Mouse (Mus musculus) neural tube, embryonic 15.5 days (tissue): Measurements from ENCODE around the gene Prdx1. TPM values are rescaled to one million over a fixed set of nuclear protein-coding genes. Genes with fewer than 3 reads are reported as not detected.

ENCODE experiments used
- ATAC-seq: fragments of 200-750 bp; cut with Nextera tagmentation; 2 replicates; pipeline ENCODE4 v1.8.0; 2017; ENCODE audit warnings: mild to moderate bottlenecking, moderate TSS enrichment, moderate library complexity; ENCODE audit not compliant: low FRiP score
- H3K27ac ChIP-seq: fragments of 300-500 bp; sonication (generic); replicated peaks from 2 replicates; pipeline ENCODE4 v1.5.1; 2015; ENCODE audit warnings: mild to moderate bottlenecking, inconsistent platforms
- H3K27me3 ChIP-seq: fragments of 300-500 bp; sonication (generic); replicated peaks from 2 replicates; pipeline ENCODE4 v1.6.1; 2015; ENCODE audit warnings: inconsistent platforms
- H3K36me3 ChIP-seq: fragments of 300-500 bp; sonication (generic); 2 replicates; pipeline ENCODE4 v1.6.1; 2015; ENCODE audit warnings: inconsistent platforms
- H3K4me1 ChIP-seq: fragments of 300-500 bp; sonication (generic); 2 replicates; pipeline ENCODE4 v1.6.1; 2015; ENCODE audit warnings: inconsistent platforms
- H3K4me2 ChIP-seq: fragments of 300-500 bp; sonication (generic); 2 replicates; pipeline ENCODE4 v1.6.1; 2015; ENCODE audit warnings: inconsistent platforms, mild to moderate bottlenecking, moderate library complexity
- H3K4me3 ChIP-seq: fragments of 300-500 bp; sonication (generic); replicated peaks from 2 replicates; pipeline ENCODE4 v1.5.1; 2015; ENCODE audit warnings: mild to moderate bottlenecking, inconsistent platforms
- H3K9ac ChIP-seq: fragments of 300-500 bp; sonication (generic); replicated peaks from 2 replicates; pipeline ENCODE4 v1.6.1; 2015; ENCODE audit warnings: mild to moderate bottlenecking, inconsistent platforms
- H3K9me3 ChIP-seq: fragments of 300-500 bp; sonication (generic); replicated peaks from 2 replicates; pipeline ENCODE4 v1.6.1; 2016; ENCODE audit warnings: inconsistent platforms
- WGBS: fragments of 180-500 bp; shearing (Covaris S2); methylation state at CpG from one replicate; pipeline ENCODE4 v1.1.7; 2015; ENCODE audit warnings: mixed read lengths; 5-methylcytosine and 5-hydroxymethylcytosine counted together
- polyA plus RNA-seq: library from polyadenylated mRNA; unstranded; fragments of >200 nt; fragmentation: Nextera tagmentation; extraction: Ambion mirVana; gene quantifications from 2 replicates; pipeline ENCODE4 v1.2.1, GENCODE M21; 2015

The Prdx1 gene
- 443 and 606 TPM in 2 replicates for polyA plus RNA-seq

- Histone ChIP-seq H3K27ac (peak within 1 kb of the TSS; percentile 90), H3K27me3 (no peaks in the 10 kb centered on the region), H3K9me3 (no peaks in the 10 kb centered on the region), H3K4me3 (peak within 1 kb of the TSS; percentile 75), H3K36me3 (peaks cover 6% of the 10 kb centered on the region; the same call in 1 of the 2 replicates), H3K9ac (peak within 1 kb of the TSS; percentile 68), H3K4me2 (peak within 1 kb of the TSS; percentile 77), H3K4me1 (peaks cover 18% of the 10 kb centered on the region)
- WGBS = under 1% methylated on average over 56 of the region's 56 CpGs
- ATAC-seq = peak; percentile 96
Observed at GRCm38 (mm10) chr4:116685402-116686061, at the start of gene Prdx1. Prdx1 (plus strand) TSS chr4:116685544.

- H3K9me3 ChIP-seq = no peaks in the 10 kb centered on the region
- WGBS = 96% methylated on average over 6 of the region's 6 CpGs
- no peaks in the 10 kb centered on the region for H3K27me3 ChIP-seq
- H3K36me3 ChIP-seq = peaks cover 80% of the 10 kb centered on the region
- no peak overlapping the region for H3K4me2 ChIP-seq
- no peak for ATAC-seq
- no peak overlapping the region for H3K4me3 ChIP-seq
- no peaks in the 10 kb centered on the region for H3K4me1 ChIP-seq
- no peak overlapping the region for H3K27ac ChIP-seq
- H3K9ac ChIP-seq = no peak overlapping the region
Observed at GRCm38 (mm10) chr4:116638821-116639220, 46.5 kb upstream of the Prdx1 start.

- Histone ChIP-seq H3K4me1 (peaks cover 13% of the 10 kb centered on the region), H3K27me3 (no peaks in the 10 kb centered on the region), H3K4me2 (no peak overlapping the region), H3K36me3 (peaks cover 60% of the 10 kb centered on the region), H3K9me3 (no peaks in the 10 kb centered on the region), H3K27ac (no peak overlapping the region), H3K9ac (no peak overlapping the region), H3K4me3 (no peak overlapping the region)
- no peak for ATAC-seq
- WGBS = 100% methylated on average over 1 of the region's 1 CpGs
Observed at GRCm38 (mm10) chr4:116642071-116642470, 43.3 kb upstream of the Prdx1 start.

- H3K36me3 ChIP-seq = peaks cover 39% of the 10 kb centered on the region
- no peak overlapping the region for H3K9ac ChIP-seq
- peak; percentile 47; the same call in 1 of the 2 replicates for ATAC-seq
- no peaks in the 10 kb centered on the region for H3K27me3 ChIP-seq
- no peak overlapping the region for H3K4me3 ChIP-seq
- H3K4me2 ChIP-seq = no peak overlapping the region
- WGBS = 53% methylated on average over 6 of the region's 6 CpGs
- peaks cover 35% of the 10 kb centered on the region for H3K4me1 ChIP-seq
- H3K9me3 ChIP-seq = no peaks in the 10 kb centered on the region
- no peak overlapping the region for H3K27ac ChIP-seq
Observed at GRCm38 (mm10) chr4:116644326-116644725, 41.0 kb upstream of the Prdx1 start.

- 94% methylated on average over 7 of the region's 7 CpGs for WGBS
- Histone ChIP-seq H3K9me3 (no peaks in the 10 kb centered on the region), H3K36me3 (peaks cover 29% of the 10 kb centered on the region), H3K27ac (no peak overlapping the region), H3K4me1 (peaks cover 48% of the 10 kb centered on the region), H3K4me3 (no peak overlapping the region), H3K4me2 (no peak overlapping the region), H3K27me3 (no peaks in the 10 kb centered on the region), H3K9ac (no peak overlapping the region)
- no peak for ATAC-seq
Observed at GRCm38 (mm10) chr4:116645624-116646023, 39.7 kb upstream of the Prdx1 start.

- H3K4me1 ChIP-seq = peaks cover 48% of the 10 kb centered on the region
- 96% methylated on average over 2 of the region's 2 CpGs for WGBS
- no peak for ATAC-seq
- H3K9me3 ChIP-seq = no peaks in the 10 kb centered on the region
- H3K27me3 ChIP-seq = no peaks in the 10 kb centered on the region
- peak overlapping the region; percentile 83 for H3K4me2 ChIP-seq
- H3K27ac ChIP-seq = no peak overlapping the region
- no peak overlapping the region for H3K9ac ChIP-seq
- 0 out of 2 replicates have a peak, but pooled peaks cover 7% of the 10 kb centered on the region for H3K36me3 ChIP-seq
- no peak overlapping the region for H3K4me3 ChIP-seq
Observed at GRCm38 (mm10) chr4:116649411-116649810, 35.9 kb upstream of the Prdx1 start.

- peaks cover 47% of the 10 kb centered on the region for H3K4me1 ChIP-seq
- no peaks in the 10 kb centered on the region for H3K27me3 ChIP-seq
- 0 out of 2 replicates have a peak, but pooled peaks cover 3% of the 10 kb centered on the region for H3K36me3 ChIP-seq
- H3K4me3 ChIP-seq = peak overlapping the region; percentile 75
- no peaks in the 10 kb centered on the region for H3K9me3 ChIP-seq
- H3K27ac ChIP-seq = peak overlapping the region; percentile 84
- ATAC-seq = no peak
- H3K4me2 ChIP-seq = peak overlapping the region; percentile 83
- peak overlapping the region; percentile 87 for H3K9ac ChIP-seq
- 40% methylated on average over 5 of the region's 5 CpGs for WGBS
Observed at GRCm38 (mm10) chr4:116650365-116650764, 35.0 kb upstream of the Prdx1 start.

GRCm38 (mm10) chr4:116650924-116651796, 34.2 kb upstream of the Prdx1 start, which contains the start of gene Akr1a1:
Akr1a1 (minus strand) TSS chr4:116651680.
- no peaks in the 10 kb centered on the region for H3K9me3 ChIP-seq
- 0% methylated on average over 39 of the region's 39 CpGs for WGBS
- H3K36me3 ChIP-seq = no peaks in the 10 kb centered on the region
- H3K4me1 ChIP-seq = peaks cover 41% of the 10 kb centered on the region
- peak; percentile 99 for ATAC-seq
- H3K4me3 ChIP-seq = peak within 1 kb of the TSS; percentile 75
- peak within 1 kb of the TSS; percentile 84 for H3K27ac ChIP-seq
- peak within 1 kb of the TSS; percentile 83 for H3K4me2 ChIP-seq
- H3K27me3 ChIP-seq = no peaks in the 10 kb centered on the region
- H3K9ac ChIP-seq = peak within 1 kb of the TSS; percentile 87

- Histone ChIP-seq H3K4me1 (peaks cover 36% of the 10 kb centered on the region), H3K4me3 (peak overlapping the region; percentile 75), H3K9ac (peak overlapping the region; percentile 53), H3K4me2 (peak overlapping the region; percentile 83), H3K27me3 (no peaks in the 10 kb centered on the region), H3K36me3 (no peaks in the 10 kb centered on the region), H3K9me3 (no peaks in the 10 kb centered on the region), H3K27ac (peak overlapping the region; percentile 35; the same call in 1 of the 2 replicates)
- ATAC-seq = no peak
- WGBS = 8% methylated on average over 6 of the region's 6 CpGs
Observed at GRCm38 (mm10) chr4:116651797-116652135, 33.6 kb upstream of the Prdx1 start.

- no peak overlapping the region for H3K9ac ChIP-seq
- H3K9me3 ChIP-seq = no peaks in the 10 kb centered on the region
- H3K27ac ChIP-seq = no peak overlapping the region
- no peaks in the 10 kb centered on the region for H3K27me3 ChIP-seq
- H3K4me2 ChIP-seq = no peak overlapping the region
- WGBS = 86% methylated on average over 6 of the region's 6 CpGs
- no peak for ATAC-seq
- no peaks in the 10 kb centered on the region for H3K36me3 ChIP-seq
- no peak overlapping the region for H3K4me3 ChIP-seq
- H3K4me1 ChIP-seq = peaks cover 24% of the 10 kb centered on the region
Observed at GRCm38 (mm10) chr4:116653228-116653627, 32.1 kb upstream of the Prdx1 start.

GRCm38 (mm10) chr4:116655100-116655499, 30.2 kb upstream of the Prdx1 start:
- Histone ChIP-seq H3K9me3 (no peaks in the 10 kb centered on the region), H3K9ac (no peak overlapping the region), H3K4me2 (no peak overlapping the region), H3K27me3 (no peaks in the 10 kb centered on the region), H3K4me3 (no peak overlapping the region), H3K4me1 (peaks cover 6% of the 10 kb centered on the region), H3K36me3 (no peaks in the 10 kb centered on the region), H3K27ac (no peak overlapping the region)
- no peak for ATAC-seq
- 67% methylated on average over 2 of the region's 2 CpGs for WGBS
